Mouse (Mus musculus) cortical plate, adult 2 months (tissue): Measurements from ENCODE around the gene Dbn1.

ENCODE experiments used
- CTCF ChIP-seq: fragments of 200-500 bp; IDR thresholded peaks from 2 replicates; pipeline ENCODE4 v1.5.1; 2011; ENCODE audit warnings: mild to moderate bottlenecking, control low read depth, low read length; ENCODE audit not compliant: insufficient read depth; ENCODE audit errors: extremely low read depth
- POLR2A ChIP-seq: fragments of 200-500 bp; IDR thresholded peaks from 2 replicates; pipeline ENCODE4 v1.6.1; 2011; ENCODE audit warnings: mild to moderate bottlenecking, low read length, control low read depth; ENCODE audit not compliant: insufficient read depth; ENCODE audit errors: extremely low read depth

DNA sequence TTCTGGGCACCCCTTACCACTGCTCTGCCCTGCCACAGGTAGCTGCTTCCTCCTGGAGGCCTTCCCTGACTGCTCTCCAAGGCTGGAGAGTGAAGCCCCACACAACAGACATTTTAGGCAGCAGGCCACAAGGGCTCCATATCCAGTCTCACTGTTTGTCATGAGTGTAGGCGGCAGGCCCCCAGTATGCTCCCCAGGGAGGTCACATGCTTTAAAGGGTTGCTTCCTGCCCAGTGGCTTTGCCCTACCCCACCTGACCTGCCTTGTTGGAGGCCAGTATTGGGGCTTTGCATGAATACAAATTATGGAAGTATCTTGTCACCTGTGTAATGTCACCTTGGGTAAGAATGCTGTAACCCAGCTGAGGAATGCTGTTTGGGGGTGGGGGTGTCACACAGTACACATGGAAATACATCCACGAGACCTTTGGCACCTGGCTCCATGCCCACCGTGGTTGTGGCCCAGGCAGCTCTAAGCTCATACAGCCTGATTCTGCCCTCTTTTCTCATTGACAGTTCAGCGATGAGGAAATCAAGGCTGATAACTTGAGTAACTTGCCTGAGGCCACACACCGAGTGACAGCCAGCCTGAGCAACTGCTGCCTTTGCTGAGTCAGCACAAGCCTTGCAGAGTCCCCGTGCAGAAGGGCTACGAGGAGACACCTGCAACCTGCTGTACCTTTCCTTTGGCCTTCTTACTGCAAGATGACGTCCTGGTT, 41.4 kb upstream of the Dbn1 start, which contains the start of gene Dok3:
- TF ChIP-seq CTCF (no peak), POLR2A (no peak)
